ENCODE assay signal across 9 mouse cellular contexts in genomic region chr2:3332056-3332455, GRCm38 (mm10). TPM values are rescaled to one million over a fixed set of nuclear protein-coding genes. Genes with fewer than 3 reads are reported as not detected.
A peak's percentile ranks its signal among the peaks of the same experiment; 100 is the strongest.
DNase-seq lines count a peak whose midpoint lies in the region; ATAC-seq and TF ChIP-seq lines count a peak whose summit lies in the region.
"Had no signal": no experiment of that assay in that cellular context is flagged by ENCODE, and none has a peak within 500 bp of the region (broad histone marks: within the 10 kb centered on the region; RNA-seq: fewer than 3 reads in every experiment).

No protein-coding gene starts in this region.

- peak overlapping the region; percentile 58 for H3K4me3 ChIP-seq in heart, embryonic 12.5 days
- peak overlapping the region; percentile 89 for H3K4me3 ChIP-seq in E14TG2a.4 (replicated peaks; ENCODE audit: low read length)
- H3K4me3 ChIP-seq in forebrain, embryonic 12.5 days (replicated peaks), result peak overlapping the region; percentile 67
- H3K4me3 ChIP-seq in liver, embryonic 16.5 days (ENCODE audit: low read depth, low read length), result peak overlapping the region; percentile 70

- no peak for TF ChIP-seq CTCF in E14TG2a.4 (conservative IDR thresholded peaks at IDR 0.05; ENCODE audit: low read length)

- peak overlapping the region; percentile 79 for H3K4me2 ChIP-seq in heart, embryonic 12.5 days
- H3K4me2 ChIP-seq in forebrain, embryonic 12.5 days, result peak overlapping the region; percentile 70
- peak overlapping the region; percentile 89 for H3K4me2 ChIP-seq in liver, embryonic 16.5 days (ENCODE audit: low read depth, low read length)

- no peak for DNase-seq in heart, adult 8-10 months (ENCODE audit: low spot score)
- no peak for DNase-seq in urinary bladder, adult 2 months (ENCODE audit: low spot score)
- DNase-seq in left cerebral cortex, postnatal 25 days (ENCODE audit: low spot score in 2 of 2), result no peak

- ATAC-seq in heart, embryonic 12.5 days (ENCODE audit: insufficient number of reproducible peaks, low FRiP score), result no peak
- no peak for ATAC-seq in forebrain, embryonic 12.5 days (ENCODE audit: low FRiP score)
- no peak for ATAC-seq in liver, embryonic 16.5 days (ENCODE audit: low read depth)
- no peak for ATAC-seq in erythroid progenitor cell, adult 5-6 weeks (replicated peaks; ENCODE audit: low FRiP score, poor library complexity, severe bottlenecking)

- no peaks in the 10 kb centered on the region for H3K9me3 ChIP-seq in heart, embryonic 12.5 days (replicated peaks)
- no peaks in the 10 kb centered on the region for H3K9me3 ChIP-seq in E14TG2a.4 (ENCODE audit: low read length)
- no peaks in the 10 kb centered on the region for H3K9me3 ChIP-seq in forebrain, embryonic 12.5 days
- no peaks in the 10 kb centered on the region for H3K9me3 ChIP-seq in liver, embryonic 16.5 days (replicated peaks; ENCODE audit: control insufficient read depth, low read length)

- intact Hi-C loops in left cerebral cortex, postnatal 25 days (cut with DNase I), result loop anchor here (1.0 to 5.0 kb wide), 4 partner anchors 48 to 214 kb away; partner anchors contain the start of genes Nmt2 and Suv39h2

- peak overlapping the region; percentile 50 for H3K27ac ChIP-seq in heart, embryonic 12.5 days (ENCODE audit: poor library complexity, severe bottlenecking)
- H3K27ac ChIP-seq in forebrain, embryonic 12.5 days, result peak overlapping the region; percentile 21; the same call in 1 of the 2 replicates
- H3K27ac ChIP-seq in liver, embryonic 16.5 days (ENCODE audit: low read length), result peak overlapping the region; percentile 65; the same call in 1 of the 2 replicates

- peaks cover 18% of the 10 kb centered on the region for H3K36me3 ChIP-seq in heart, embryonic 12.5 days
- peaks cover 43% of the 10 kb centered on the region for H3K36me3 ChIP-seq in E14TG2a.4 (ENCODE audit: insufficient read depth, low read length)
- peaks cover 19% of the 10 kb centered on the region for H3K36me3 ChIP-seq in forebrain, embryonic 12.5 days (replicated peaks)
- peaks cover 13% of the 10 kb centered on the region for H3K36me3 ChIP-seq in liver, embryonic 16.5 days (ENCODE audit: control insufficient read depth, insufficient read depth)

- H3K27me3 ChIP-seq in heart, embryonic 12.5 days (replicated peaks), result 0 out of 2 replicates have a peak, but pooled peaks cover 5% of the 10 kb centered on the region
- peaks cover 3% of the 10 kb centered on the region; the same call in 1 of the 2 replicates for H3K27me3 ChIP-seq in E14TG2a.4 (ENCODE audit: insufficient read depth, low read length)
- H3K27me3 ChIP-seq in forebrain, embryonic 12.5 days, result peaks cover 14% of the 10 kb centered on the region; the same call in 1 of the 2 replicates
- no peaks in the 10 kb centered on the region for H3K27me3 ChIP-seq in liver, embryonic 16.5 days (ENCODE audit: control insufficient read depth, insufficient read depth, low read depth, low read length)
- H3K27me3 ChIP-seq: Patski had no signal

- peaks cover 15% of the 10 kb centered on the region for H3K4me1 ChIP-seq in heart, embryonic 12.5 days (replicated peaks)
- peaks cover 30% of the 10 kb centered on the region for H3K4me1 ChIP-seq in E14TG2a.4 (replicated peaks; ENCODE audit: low read depth, low read length)
- peaks cover 23% of the 10 kb centered on the region for H3K4me1 ChIP-seq in forebrain, embryonic 12.5 days
- peaks cover 19% of the 10 kb centered on the region for H3K4me1 ChIP-seq in liver, embryonic 16.5 days (ENCODE audit: control insufficient read depth, low read depth, low read length)

- peak overlapping the region; percentile 77 for H3K9ac ChIP-seq in heart, embryonic 12.5 days
- H3K9ac ChIP-seq in forebrain, embryonic 12.5 days, result peak overlapping the region; percentile 61
- peak overlapping the region; percentile 67 for H3K9ac ChIP-seq in liver, embryonic 16.5 days (ENCODE audit: low read depth, low read length)

- 1% methylated on average over 20 of the region's 21 CpGs for WGBS in heart, embryonic 12.5 days
- WGBS in forebrain, embryonic 12.5 days, result 2% methylated on average over 21 of the region's 21 CpGs
- under 1% methylated on average over 21 of the region's 21 CpGs for WGBS in liver, embryonic 16.5 days (ENCODE audit: insufficient replicate concordance)

RNA-seq across cellular contexts. Expression of gene Rpp38, which starts 0.4 kb away (rescaled TPM):
- polyA plus RNA-seq in heart, embryonic 12.5 days (2016; fragmentation: Nextera tagmentation; extraction: Ambion mirVana), result 12.6 and 13.7 TPM in 2 replicates
- total RNA-seq in heart, adult 8-10 months (2022), result 1 to 10 TPM; 4.6 to 6.3 (median 5.3) TPM
- 16.8 and 17.6 TPM in 2 replicates for polyA plus RNA-seq in forebrain, embryonic 12.5 days (2016; fragmentation: Nextera tagmentation; extraction: Ambion mirVana)
- polyA plus RNA-seq in liver, embryonic 16.5 days (2015; fragmentation: Nextera tagmentation; extraction: Ambion mirVana), result 7.3 and 7.4 TPM in 2 replicates
- 14.8 and 19.9 TPM in 2 replicates for polyA plus RNA-seq in urinary bladder, adult 2 months (2012; rRNA removed)
- 2.5 and 5.8 TPM in 2 replicates for total RNA-seq in erythroid progenitor cell, adult 5-6 weeks (2015; ENCODE audit: low replicate concordance)
- 2.6 TPM in 1 of 2 replicates, not detected in the other for total RNA-seq in erythroid progenitor cell, adult 5-6 weeks (2017; ENCODE audit: low replicate concordance)
- 10 to 100 TPM; 10.3 to 11.0 TPM for total RNA-seq in left cerebral cortex, postnatal 25 days (2021)

RNA-seq across cellular contexts. Expression of gene Acbd7, which starts 3.9 kb away (rescaled TPM):
- polyA plus RNA-seq in heart, embryonic 12.5 days (2016; fragmentation: Nextera tagmentation; extraction: Ambion mirVana), result 0.53 and 0.72 TPM in 2 replicates
- total RNA-seq in heart, adult 8-10 months (2022), result 1 to 10 TPM in 3 of 4 experiments, under 1 TPM in 1; 0.95 to 2.4 (median 1.5) TPM
- polyA plus RNA-seq in forebrain, embryonic 12.5 days (2016; fragmentation: Nextera tagmentation; extraction: Ambion mirVana), result 0.69 and 1.2 TPM in 2 replicates
- 0.32 and 0.40 TPM in 2 replicates for polyA plus RNA-seq in liver, embryonic 16.5 days (2015; fragmentation: Nextera tagmentation; extraction: Ambion mirVana)
- polyA plus RNA-seq in urinary bladder, adult 2 months (2012; rRNA removed), result 0.34 TPM in 1 of 2 replicates, not detected in the other
- total RNA-seq in erythroid progenitor cell, adult 5-6 weeks (2015; ENCODE audit: low replicate concordance), result not detected in 2 replicates
- total RNA-seq in erythroid progenitor cell, adult 5-6 weeks (2017; ENCODE audit: low replicate concordance), result not detected in 2 replicates
- total RNA-seq in left cerebral cortex, postnatal 25 days (2021), result under 1 TPM in 1 of 2 experiments, not detected in 1; 0.94 TPM

RNA-seq across cellular contexts. Expression of gene Nmt2, which starts 48.0 kb away (rescaled TPM):
- polyA plus RNA-seq in heart, embryonic 12.5 days (2016; fragmentation: Nextera tagmentation; extraction: Ambion mirVana), result 36.1 and 36.5 TPM in 2 replicates
- 1 to 10 TPM; 7.2 to 9.2 (median 7.6) TPM for total RNA-seq in heart, adult 8-10 months (2022)
- polyA plus RNA-seq in forebrain, embryonic 12.5 days (2016; fragmentation: Nextera tagmentation; extraction: Ambion mirVana), result 64.2 and 66.9 TPM in 2 replicates
- 12.0 and 13.8 TPM in 2 replicates for polyA plus RNA-seq in liver, embryonic 16.5 days (2015; fragmentation: Nextera tagmentation; extraction: Ambion mirVana)
- 11.4 and 13.4 TPM in 2 replicates for polyA plus RNA-seq in urinary bladder, adult 2 months (2012; rRNA removed)
- 9.7 and 11.7 TPM in 2 replicates for total RNA-seq in erythroid progenitor cell, adult 5-6 weeks (2015; ENCODE audit: low replicate concordance)
- total RNA-seq in erythroid progenitor cell, adult 5-6 weeks (2017; ENCODE audit: low replicate concordance), result 13.8 and 15.3 TPM in 2 replicates
- total RNA-seq in left cerebral cortex, postnatal 25 days (2021), result 10 to 100 TPM; 90.4 to 95.3 TPM
